Mouse (Mus musculus) cerebral cortex, adult 2 months (tissue): ENCODE measurements around the gene Mia3.

Experiments used
- WGBS: fragments of 180-500 bp; shearing (Covaris S2); methylation state at CpG from one replicate; pipeline ENCODE4 v1.1.7; 2018; 5-methylcytosine and 5-hydroxymethylcytosine counted together

Gene Mia3

DNA sequence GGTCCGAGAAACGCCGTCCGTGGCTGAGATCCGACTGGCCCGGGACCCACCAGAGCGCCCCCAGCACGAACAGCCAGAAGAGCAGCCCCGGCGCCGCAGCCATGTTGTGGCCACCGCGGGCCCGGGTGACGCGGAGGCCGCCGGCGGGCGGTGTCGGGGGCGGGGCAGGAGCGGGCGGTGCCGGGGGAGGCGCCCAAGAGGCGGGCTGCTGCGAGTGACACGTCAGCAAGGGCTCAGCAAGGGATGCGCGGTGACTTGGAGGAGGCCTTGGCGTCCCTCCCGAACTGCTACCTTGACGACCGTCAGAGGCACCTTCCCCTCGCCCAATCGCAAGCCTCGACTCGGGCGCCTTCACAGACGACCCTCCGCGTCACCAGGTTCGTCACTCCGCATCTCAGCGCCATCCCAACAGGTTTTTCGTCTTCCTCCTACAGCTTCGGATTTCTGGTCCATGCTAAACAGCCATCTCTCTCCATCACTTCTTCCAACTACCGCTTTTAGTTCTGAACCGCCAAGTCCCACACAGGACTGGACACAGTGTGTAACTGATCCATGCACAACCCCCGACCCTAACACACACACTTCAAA lies at the start of gene Mia3:
Gene Mia3, minus strand, starts transcription at position 127 of the 588 bp plus-strand sequence.
- 1% methylated on average over 50 of the region's 51 CpGs for WGBS

DNA sequence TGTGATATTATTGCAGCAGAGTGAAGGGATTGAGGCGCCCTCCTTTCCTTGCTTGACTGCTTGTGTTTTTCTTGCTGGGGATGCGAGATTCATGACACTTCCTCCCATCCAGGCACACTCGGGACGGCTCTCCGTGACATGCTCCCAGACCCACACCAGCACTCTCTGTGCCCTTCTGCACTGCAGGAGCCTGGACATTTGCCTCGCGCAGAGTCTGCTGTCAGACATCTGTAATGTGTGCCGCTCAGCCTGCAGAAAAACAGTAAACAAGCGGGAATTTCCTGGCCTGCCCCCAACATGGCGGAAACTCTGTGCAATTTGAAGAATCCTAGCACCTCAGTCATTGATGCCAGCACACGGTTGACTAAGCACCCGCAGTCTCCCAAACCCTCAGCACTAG lies 48.5 kb upstream of the Mia3 start, which contains the start of gene Hhipl2:
Gene Hhipl2, plus strand, starts transcription at position 343 of the 400 bp plus-strand sequence.
- WGBS, result 70% methylated on average over 12 of the region's 12 CpGs

DNA sequence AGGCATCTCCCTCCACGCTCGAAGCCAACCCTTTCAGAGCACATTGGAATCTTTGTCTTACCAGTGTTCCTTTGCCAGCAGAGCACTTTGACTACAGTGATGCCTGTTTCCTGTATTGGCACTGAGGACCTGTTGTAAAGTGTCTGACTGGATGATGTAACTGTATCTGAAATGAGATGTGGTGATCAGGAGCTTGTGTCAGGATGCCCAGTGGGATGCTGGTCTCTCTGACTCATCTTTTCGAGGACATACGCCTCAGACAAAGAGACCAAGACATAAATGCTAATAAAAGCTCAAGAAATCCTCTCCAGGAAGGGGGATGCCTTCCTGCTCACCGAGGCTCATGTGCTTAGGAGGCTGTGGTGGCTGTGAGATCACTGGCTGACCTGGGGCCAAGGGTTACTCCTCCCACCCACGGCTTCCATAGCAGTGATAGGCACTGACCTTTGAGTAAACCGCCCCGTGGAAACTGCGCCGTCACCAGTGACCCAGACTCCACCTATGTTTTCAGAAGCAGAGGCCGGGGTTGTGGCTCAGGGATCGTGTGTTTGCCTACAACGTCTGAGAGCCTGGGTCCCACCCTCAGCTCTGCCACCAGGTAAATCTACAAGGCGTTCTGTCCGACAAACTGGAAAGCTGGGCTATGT lies 44.9 kb upstream of the Mia3 start:
- 74% methylated on average over 15 of the region's 15 CpGs for WGBS

DNA sequence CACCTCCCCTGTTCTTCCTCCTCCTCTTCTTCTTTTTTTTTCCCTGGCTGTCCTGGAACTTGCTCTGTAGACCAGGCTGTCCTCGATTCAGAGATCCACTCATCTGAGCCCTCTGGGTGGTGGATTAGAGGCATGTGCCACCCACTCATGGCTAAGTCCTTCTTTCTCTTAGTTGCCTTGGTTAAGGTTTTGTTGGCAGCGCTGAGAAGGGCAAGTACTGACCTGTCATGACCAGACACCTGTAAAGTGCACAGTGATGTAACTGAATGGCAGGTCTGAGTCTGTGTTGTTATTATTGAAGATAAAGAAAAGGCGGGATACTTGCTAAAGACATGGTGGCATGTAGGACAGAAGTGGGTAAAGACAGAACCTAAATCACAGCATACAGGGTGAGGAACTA lies 34.0 kb upstream of the Mia3 start:
- 95% methylated on average over 3 of the region's 3 CpGs for WGBS

DNA sequence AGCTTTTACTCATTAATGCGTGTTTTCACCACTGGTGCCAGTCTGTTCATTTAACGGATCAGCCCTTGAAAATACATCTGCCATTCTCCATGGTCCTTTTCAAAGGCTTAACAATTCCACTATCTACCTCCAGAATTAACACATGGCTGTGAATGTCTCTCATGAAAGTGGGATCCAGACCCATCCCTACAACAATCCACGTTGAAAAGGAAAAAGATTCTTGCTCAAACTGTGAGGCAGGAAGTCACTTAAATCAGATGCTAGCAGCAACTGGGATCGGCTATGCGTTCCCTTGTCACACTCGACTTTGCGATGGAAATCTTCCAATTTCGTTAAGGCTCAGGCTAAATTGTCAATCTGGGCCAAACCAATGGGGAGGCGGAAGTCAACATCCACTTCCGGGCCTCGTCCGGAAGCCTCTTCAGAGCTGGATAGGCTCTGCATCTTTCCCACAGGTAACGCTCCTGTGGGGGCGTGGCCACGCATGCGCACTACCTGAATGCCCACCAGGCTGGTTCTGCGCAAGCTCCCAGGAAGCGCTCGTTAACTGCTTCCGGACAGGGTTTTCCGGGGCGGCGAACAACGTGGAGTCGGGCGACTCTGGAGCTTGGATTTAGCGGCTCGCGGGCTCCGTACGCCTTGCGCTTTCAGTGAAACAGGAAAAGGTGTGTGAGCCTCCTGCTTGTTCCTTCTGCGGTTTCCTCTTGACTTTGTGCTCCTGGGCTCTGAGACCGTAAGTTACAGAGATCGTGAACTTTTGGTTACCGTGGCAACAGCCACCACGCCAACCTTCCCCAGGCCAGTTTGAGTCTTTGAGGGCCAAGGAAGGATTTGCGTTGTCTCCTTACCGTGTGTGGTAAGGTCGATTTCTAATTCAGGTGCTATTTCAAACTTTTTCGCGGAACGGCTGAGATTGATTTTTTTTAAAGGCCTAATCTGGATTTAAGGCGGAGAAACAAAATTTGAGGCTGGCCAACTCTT lies 19.4 kb upstream of the Mia3 start, which contains the start of gene Taf1a:
Gene Taf1a, plus strand, starts transcription at position 556 of the 981 bp plus-strand sequence.
- WGBS, result 3% methylated on average over 44 of the region's 44 CpGs

DNA sequence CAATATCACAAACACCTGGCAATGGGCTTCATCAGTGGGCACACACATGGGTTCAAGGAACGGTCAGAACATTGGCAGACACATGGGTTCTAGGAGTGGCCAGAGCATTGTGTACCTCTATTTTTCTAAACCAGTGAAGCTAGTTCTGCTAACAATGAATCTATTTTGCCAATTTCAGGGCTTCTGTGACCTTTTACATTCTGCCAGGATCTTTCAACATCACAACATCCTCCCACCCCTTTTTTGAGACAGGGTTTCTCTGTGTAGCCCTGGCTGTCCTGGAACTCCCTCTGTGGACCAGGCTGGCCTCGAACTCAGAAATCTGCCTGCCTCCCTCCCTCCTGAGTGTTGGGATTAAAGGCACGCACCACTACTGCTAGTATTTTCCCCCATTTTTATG lies 18.1 kb upstream of the Mia3 start:
- WGBS, result 94% methylated on average over 3 of the region's 3 CpGs

DNA sequence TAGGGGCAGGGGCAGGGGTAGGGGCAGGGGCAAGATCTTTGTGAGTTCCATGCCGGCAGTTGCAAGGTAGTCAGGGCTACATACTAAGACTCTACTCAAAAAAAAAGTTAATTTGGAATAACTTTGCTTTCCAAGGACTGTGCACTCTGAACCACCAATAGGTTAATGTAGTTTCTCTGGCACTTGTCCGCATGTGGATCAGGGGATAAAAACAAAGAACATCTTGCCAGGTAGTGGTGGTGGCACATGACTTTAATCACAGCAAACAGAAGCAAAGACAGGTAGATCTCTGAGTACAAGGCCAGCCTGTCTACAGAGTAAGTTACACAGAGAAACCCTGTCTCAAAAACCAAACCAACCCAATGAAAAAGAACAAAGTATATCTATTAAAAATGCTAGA lies 13.3 kb upstream of the Mia3 start:
- WGBS, result 86% methylated on average over 2 of the region's 2 CpGs

DNA sequence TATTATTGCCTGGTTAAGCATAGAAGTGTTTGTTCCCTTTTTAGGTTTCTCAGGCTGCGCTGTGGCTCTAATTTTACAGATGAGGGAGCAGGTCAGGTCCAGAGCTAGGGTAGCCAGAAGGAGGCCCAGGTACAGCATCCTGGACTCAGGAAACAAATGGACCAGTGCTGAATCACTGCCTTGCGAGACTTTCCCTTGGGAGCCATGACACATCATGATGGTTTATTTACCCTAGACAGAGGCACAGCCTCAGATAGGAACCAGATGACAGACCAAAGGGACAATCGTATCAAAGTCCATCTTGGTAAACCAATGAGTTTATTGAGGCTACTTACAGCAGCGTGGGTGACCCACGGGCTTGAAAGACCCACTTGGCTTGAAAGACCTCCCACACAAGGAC lies 12.5 kb upstream of the Mia3 start:
- 81% methylated on average over 5 of the region's 5 CpGs for WGBS

DNA sequence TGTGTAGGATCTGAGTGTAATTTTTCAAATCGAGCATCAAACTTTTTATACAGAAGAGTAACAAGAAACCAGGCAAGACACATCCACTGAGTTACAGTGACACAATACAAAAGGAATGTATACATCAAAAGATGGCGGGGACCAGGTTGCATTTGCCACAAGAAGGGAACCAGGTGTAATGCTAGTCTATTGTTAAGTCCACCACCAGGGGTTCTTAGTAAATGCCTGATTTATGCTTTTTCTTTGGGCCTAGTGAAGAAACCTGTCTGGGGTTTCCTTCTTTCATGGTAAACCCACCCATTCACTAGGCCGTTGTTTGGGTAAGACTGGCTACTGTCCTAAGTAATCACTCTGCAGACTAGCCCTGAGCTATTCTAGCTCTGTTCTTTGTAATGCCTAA lies 10.0 kb upstream of the Mia3 start:
- WGBS, result 90% methylated on average over 3 of the region's 3 CpGs

DNA sequence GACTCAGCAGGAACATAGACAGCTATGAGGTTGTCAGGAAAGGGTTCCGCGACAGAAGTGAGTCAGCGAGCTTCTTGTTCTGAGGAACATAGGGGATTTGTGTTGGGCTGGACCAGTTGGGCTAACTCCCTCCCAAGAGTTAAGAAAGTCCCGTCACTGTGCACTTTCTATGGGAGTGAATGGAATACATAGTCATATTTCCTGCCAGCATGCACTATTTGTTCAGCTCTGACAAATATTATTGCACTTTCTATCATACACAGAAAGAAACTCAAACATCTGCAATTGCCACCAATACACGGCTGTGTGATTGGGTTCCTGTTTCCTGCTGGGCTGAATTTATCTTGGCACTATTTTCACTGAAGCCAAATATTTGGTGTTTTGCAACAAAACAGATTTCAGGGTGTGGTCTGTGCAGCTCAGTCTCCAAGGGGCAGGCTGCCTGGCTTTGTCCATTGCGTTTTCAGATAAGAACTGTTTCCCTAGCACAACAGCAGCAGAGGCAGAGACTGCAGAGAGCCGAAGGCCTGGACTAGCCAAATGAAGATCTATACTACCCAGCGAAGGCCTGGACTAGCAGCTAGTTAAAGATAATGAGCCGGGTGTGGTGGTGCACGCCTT lies 9.1 kb upstream of the Mia3 start:
- WGBS, result 73% methylated on average over 10 of the region's 10 CpGs

DNA sequence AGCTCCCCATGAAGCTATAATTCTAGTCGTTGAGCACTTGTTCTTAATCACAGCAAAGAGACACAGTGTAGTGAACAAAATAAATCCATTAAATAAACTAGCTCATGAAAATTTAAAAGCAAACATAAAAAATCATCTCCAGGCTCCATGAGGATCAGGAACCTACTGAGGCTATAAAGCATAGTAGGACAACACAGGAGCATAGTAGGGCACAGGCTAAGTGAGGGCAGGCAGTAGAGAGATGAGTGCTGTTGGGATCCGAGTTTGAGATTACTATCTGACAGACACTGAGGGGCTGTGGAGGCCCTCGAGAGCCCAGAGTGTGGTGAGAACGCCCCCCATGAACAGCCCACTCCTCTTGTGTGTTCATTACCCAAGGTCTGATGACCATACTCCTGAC lies 7.7 kb upstream of the Mia3 start:
- 86% methylated on average over 4 of the region's 4 CpGs for WGBS

DNA sequence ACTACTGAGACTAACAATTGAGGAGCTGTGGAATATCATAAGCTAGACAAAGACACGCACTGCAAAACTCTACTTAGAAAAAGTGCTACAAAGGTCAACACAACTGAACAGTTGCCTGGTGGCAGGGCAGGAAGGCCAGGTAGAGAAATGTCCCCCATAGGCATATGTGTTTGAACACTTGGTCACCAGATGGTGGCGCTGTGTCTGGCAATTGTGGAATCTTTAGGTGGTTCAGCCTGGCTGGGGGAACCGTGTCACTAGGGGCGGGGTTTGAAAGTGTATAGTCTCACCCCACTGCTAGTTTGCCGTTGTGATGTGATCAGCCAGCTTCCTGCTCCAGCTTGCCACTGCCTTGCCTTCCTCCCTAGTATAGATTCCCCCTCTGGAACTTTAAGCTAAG lies 5.4 kb upstream of the Mia3 start:
- 81% methylated on average over 5 of the region's 5 CpGs for WGBS

DNA sequence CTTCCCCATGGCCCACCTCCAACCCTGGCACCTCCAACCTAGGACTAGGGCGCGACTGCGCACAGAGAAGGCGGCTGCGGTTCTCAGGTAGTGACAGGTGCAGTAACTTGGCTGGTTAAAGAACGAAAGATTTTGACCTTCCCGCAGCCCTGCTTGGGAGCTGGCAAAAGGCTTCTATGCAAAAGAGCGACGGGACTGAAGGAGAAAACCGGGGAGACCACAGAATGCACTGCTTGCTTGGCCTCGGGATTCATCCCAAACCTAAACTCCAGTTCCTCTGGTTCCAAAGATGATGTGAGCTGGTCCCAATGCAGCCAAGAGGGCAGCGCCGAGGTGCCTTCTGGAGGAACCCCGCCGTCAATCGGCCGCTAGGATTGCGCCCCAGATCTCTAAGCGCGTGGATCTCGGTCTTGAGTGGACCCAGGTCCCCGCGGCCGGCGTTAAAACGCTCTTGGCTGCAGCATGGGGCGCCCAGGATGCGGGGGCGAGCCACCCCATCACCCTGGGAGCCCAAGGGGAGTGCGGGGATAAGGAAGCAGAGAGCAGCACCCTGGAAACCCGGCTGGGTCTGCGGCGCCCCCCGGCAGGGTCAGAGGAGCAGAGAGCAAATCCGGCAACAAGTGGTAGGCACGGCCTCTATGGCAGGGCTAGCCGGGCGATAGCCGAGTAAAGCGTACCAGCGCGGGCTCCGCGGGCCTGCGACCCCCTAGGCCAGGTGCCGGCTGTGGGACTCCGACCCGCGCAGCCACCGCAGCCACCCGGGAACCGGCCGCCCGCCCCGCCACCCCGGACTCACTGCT lies 552 bp downstream of the Mia3 start:
- WGBS, result under 1% methylated on average over 56 of the region's 56 CpGs

DNA sequence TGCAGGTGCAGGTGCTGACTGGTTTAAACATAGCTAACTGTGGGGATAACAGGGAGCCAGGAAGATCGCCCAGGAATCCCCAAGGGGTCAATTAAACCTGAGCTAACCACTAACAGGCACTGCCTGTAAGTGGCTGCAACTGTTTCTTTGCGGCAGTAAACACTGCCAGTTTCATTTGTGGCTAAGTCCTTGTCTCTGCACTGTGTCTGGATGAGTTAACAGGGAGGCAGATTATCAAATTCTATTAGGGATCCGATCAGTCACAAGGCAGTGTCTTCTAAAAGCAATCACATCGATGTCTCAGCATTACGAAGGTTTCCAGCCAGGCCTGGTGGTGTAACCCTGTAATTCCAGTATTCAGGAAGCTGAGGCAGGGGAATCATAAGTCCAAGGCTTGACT lies 3.0 kb downstream of the Mia3 start:
- 86% methylated on average over 5 of the region's 5 CpGs for WGBS

DNA sequence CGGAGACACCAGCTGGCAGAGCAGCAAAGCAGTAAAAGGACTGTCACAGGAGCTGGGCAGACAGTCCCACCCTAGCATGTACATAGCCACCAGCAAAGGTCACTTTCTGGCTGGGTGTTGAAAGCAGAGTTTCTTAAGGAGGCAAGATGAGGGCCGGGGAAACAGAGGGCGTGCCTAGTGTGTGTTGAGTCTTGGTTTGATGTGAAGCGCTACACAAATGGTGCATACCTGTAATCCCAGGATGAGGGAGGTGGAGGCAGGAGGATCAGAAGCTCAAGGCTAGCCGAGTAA lies 5.8 kb downstream of the Mia3 start:
- WGBS, result 91% methylated on average over 5 of the region's 5 CpGs

DNA sequence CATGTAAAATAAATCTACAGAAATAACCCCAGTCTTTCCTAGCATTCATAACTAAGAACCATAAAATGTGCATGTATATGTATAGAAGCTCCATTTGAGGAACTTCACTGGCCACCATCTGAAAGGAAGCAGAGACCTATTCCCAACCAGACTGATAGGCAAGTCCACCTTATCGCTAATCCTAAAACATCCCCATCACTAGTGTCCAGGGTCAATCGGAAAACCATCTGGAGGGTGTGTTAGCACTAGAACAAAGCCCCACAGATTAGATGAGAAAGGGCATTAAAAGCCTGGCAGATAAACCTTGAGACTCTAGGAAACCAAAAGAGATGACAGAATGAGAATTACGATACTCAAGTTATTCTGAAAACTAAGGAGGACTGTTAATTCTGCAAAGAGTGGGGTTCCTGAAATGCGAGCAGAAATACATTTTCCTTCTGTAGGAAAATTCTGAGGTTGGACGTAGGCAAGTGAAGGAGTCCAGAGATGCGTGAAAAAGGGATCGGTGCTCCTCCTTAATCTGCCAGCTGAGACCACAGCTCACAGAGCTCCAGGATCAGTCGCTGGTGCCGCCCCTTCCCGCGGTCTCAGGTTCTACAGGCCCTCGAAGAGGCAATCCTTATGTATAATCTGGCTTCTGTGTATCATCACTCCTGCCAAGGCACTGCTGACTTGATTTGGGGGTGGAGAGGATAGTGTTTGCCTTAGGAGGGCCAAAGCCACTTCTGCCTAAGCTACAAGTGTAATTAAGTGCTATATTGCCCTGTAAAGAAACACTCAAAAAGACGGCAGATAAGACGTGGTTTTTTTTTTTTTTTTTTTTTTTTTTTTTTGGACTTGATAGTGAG lies 6.4 kb downstream of the Mia3 start:
- WGBS, result 86% methylated on average over 14 of the region's 14 CpGs

DNA sequence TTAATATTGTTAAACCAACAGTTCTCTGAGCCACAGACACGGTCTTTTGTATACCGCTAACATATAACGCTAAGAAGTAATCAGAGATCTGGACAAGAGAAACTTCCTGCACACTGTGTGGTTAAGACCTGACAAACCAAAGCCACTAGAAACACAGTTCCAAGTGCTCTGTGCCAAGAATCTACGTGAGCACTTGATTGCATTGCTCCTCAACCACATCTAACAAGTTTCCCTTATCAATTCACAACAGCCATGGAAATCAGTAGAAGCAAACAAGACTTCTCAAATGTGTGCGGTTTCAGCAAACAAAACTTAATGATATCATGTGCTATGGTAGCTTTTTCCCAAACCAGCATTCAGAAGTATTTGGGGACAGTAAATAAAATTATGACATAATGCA lies 7.1 kb downstream of the Mia3 start:
- WGBS, result 90% methylated on average over 5 of the region's 5 CpGs

DNA sequence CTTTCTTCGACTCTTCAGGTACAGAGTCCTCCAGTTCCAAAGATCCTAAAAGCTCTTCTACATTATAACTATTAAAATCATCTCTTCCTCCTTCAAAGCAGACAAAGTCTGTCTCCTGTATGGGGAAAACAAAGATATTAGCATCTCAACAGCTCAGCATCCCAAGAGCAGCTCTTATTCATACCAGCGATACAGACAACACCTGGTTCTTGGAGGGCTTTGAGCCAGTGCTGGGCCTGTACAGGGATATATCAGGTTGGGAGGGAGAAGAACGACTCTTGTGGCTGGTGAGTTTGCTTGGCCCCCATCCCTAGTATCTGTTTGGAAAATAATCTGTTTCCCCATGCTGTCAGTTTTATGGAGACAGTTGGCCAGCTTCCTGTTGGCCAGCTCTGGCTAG lies 10.5 kb downstream of the Mia3 start:
- 91% methylated on average over 3 of the region's 3 CpGs for WGBS

DNA sequence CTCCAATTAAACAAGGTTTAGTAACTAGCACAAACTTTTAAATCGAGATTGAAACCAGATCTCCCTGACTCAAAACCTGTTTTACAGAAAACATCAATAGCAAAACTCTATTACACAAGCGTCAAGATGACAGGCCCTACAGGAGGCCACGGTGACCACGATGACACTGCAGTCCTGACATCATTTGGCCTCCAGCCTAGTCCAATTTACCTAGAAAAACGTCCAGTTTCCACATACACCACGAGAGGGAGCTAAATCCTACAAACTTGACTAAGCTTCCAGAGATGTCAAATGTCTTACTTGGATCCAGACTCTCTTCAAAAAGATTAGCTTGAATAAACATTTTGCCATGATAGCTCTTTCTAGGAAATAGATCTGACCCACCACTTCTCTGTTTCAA lies 19.5 kb downstream of the Mia3 start:
- WGBS, result 14% methylated on average over 6 of the region's 6 CpGs

DNA sequence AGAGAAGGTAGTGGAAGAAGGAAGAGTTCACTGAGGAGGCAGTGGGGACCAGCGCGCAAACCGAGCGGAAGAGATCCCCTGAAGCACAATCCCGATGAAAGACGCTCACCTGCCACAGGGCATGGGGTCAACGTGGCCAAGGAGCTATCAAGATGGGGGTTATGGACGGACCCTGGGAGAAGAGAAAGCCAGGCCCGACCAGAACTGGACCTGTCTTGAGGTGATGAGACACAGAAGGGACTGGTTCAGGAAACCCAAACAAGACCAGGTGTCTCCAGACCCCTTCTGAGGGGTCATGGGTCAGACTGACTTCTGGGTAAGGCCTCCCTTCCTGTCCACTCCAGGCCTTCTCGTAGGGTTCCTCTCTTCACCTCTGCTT lies 23.5 kb downstream of the Mia3 start:
- WGBS, result 6% methylated on average over 10 of the region's 10 CpGs
